Mouse (Mus musculus) frontal cortex, postnatal 10 days (tissue): ENCODE results near the gene Rarb.
A peak's percentile ranks its signal among the peaks of the same experiment; 100 is the strongest.
"Not testable (repeated sequence)": the region's sequence is repeated elsewhere in the genome, so short reads cannot be mapped to it uniquely, and the experiment has no call there.

Experiments
- DNase-seq, 2 experiments: peaks; one replicate each; pipeline ENCODE4 v3.0.0; 2022; ENCODE audit warnings: low spot score in 2 of 2, mixed read lengths in 1 of 2

Rarb gene

DNA sequence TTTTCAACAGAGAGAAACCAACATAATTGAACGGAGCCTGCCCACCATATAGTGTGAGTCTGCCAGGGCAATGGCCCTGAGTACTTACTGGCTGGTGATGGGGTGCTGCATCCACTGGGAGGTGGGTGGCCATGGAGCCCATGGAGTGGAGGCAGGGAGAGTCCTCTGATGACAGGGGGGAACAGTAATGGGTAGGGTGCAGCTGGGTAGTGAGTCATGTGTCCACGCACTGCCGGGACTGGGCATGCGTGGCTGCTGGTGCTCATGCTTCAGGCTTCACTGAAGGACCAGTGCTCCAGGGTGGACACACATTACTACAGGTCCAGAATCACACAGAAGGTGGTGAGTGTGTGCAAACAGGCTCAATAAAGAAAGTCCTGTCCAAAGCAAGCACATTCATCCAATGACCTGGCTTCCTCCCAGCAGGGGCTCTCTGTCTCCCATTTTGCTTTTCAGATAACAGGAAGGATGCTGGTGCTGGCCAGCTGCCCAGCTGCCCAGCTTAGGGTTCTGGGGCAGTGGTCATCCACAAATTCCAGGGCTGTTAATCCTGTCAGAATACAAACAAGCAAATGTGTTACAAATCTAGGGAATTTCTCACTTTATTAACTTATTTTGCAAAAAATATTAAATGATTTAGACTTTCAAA, at the start of gene Rarb:
Gene Rarb, minus strand, starts transcription at position 555 of the 649 bp plus-strand sequence.
- DNase-seq = no peak

DNA sequence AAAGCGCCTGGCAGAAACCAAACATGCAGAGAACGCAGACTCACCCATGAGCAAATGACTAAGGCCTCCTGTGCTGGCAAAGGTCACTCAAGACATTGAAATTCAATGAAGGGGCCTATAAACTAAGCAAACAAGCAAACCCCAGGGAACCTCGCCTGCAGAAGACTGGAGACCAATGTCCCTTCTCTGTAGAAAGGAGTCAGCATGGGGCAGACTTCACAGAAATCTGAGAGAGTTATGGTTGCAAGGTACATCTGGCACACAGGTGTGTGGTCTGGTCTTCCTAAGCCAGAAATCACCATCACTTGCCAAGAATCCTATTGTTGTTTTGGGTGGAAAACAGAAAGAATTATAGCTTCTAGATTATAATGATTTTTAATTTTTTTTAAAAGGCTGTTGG, 23.1 kb upstream of the Rarb start:
- DNase-seq = no peak

DNA sequence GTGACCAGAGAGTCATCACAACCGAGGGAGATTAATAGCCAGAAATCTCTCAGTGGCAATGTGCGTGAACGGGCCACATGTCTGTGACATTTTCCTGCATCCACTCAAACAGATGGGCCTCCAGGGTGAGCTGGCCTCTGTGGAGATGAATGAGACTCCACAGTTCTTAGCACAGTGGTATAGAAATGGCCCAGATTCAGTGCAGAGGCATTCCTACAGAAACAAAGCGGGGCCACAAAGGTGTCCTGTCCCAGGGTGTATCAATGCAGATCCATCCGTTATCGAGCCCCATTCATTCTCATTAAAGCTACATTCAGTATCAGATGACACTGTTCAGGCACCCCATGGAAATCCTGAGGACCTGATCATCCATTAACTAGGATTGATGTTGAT, 22.6 kb upstream of the Rarb start:
- no peak for DNase-seq

DNA sequence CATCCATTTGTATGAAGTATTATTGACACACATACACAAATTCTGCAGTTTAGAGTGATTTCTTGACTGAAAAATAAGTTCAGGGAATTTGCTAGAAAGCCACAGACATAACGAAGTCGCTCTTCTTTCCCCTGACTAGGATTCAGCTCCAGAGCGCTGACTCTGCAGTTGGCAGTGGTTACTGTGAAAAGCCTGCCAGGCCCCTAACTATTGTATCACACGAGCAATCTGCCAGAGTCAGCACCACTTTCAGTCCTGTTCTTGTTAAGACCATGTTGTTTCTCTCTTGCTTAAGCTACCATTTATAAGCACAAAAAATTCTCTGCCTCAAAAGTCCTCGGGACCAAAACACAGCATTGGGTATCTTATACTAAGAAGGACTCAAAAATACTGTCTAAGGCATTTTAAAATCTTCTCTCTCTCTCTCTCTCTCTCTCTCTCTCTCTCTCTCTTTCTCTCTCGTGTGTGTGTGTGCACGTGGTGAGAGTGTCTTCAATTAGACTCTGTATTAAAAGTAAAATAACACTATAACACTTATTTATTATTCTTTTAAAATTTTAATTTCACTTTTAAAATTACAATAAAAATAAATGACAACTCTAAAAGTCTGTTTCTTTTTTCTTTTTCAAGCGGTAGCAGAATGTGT, 22.1 kb upstream of the Rarb start:
- DNase-seq = peak in 1 of 2 experiments; percentile 33

DNA sequence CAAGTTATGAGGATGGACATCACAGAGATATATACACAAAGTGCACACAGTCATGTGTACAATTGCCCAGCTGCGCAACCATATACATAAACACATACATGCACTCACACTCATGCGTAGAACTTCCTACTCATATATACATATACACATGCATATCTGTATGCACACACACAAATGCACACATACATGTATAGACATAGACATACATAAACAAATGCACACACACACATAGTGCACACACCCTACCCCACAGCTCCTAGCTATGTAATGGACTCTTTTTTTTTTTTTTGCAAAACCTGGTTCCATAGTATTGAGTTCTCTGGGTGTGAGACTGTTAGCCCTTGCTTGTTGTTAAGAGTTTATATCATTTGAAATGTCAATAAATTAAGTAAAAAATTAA, 21.2 kb upstream of the Rarb start:
- no peak for DNase-seq

DNA sequence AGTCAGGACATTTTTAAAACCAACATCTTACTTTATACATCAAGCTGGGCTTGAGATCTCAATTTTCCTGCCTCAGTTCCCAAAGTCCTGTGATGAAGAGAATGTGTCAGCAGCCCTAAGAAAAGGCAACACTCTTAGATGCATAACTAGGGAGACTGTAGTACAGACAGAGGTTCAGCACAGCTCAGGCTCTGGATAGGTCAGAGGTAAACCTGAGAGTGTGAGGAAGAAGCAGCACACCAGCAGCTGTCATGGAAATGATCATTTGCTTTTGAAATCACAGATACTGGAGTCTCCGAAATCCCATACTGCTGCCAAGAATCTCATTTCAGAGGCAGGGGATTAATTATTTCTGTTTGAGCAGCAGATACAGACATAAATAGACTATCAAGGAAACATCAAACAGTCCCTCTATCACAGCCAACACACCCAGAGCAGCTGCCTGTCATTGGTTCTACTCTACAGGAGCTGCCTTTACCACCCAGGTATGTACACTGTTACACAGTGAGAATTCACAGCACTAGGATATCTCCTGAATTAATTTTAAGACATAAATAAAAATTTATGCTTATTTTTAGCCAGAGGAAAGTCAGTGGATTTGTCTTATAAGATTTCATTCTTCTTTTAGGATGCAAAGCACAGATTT, 3.7 kb downstream of the Rarb start:
- no peak for DNase-seq

DNA sequence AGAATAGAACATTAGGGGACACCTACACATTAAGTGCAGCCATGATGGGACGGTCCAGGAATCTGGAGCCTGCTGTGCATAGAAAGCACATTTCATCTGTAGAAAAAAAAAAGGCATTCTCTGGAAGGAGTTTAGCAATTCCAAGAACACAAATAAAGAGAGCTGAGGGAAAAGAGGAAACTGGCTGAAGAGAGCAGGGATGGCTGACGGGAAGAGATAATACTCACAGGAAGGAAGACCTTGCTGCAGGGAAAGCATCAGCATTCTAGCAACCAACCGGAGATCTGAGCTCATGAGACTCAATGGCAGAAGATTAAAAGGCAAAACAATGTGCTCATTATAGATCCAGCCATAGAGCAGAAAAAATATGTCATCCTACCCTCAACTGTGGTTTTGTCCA, 12.8 kb downstream of the Rarb start:
- DNase-seq = no peak

DNA sequence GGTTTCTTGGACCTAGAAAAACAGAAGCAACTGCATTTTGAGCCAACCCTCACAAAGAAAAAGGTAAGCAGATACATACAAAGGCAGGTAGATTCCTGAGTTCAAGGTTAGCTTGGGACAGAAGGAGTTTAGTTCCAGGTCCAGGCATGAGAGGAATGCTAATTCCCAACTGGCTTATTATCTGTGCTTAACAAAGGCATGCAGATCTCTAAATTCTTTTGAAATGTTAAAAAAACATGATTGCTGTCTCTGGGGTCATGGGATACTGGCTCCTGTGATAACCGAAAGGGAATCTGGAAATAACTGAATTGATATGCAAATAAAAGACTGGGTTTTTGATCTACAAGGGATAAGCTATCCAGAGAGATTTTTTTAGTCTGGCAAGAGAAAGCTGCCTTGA, 28.8 kb downstream of the Rarb start:
- DNase-seq = no peak

DNA sequence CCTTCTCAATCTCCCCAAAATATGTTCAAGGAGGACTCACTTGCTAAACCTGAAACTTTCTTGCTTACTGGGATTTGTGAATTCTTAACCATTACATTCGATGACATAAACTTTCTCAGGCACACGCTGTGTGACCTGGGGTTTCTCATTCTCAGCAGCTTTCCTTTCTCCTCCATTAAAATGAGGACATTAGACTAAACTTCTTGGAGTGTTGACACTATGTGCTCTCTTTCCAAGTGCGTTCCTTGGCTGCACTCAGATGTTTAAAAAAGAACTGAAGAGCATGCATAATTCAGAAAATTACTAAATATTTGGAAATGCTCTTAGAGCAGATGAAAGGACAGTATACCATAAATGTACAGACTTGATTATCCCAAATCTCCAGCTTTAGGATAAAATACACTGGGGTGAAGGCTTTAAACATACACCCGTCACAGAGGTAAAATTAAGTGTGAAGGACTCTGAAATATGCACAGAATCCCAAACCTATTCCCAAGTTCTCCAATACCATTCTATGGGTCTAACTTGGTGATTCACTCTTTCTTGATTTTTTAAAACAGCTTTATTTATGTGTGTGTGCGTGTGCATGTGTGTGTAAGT, 36.9 kb downstream of the Rarb start:
- no peak for DNase-seq

DNA sequence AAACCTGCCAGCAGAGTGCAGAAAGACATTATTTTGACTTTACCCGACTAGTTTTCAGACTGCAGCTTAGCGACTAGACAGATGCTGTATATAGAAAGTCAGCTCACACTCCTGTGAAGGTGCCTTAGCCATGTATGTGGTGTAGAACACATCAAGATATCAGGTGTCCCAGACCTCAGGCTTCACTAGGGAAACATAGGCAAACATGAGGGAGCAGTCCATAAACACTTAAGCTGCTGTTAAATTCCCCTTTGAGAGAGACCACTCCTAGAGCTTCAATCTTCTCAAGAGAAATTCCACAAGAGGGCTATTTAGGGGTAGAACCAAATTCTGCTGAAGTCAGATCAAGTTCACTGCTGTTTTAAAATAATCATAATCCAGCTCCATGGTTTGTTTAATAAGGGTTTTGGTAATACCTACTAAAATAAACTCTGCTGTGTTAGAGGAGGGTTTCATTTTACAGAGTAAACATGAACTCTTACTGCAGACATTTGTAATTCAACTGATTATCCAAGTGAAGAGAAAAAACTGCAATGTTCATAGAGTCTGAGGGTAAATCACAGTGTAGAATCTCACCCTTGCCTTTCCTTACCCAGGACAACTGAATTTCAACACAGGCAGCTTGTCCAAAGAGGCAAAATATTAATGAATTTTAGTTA, 42.1 kb downstream of the Rarb start:
- no peak for DNase-seq

- DNase-seq = no peak
Measured at GRCm38 (mm10) chr14:16772927-16773326, 46.0 kb downstream of the Rarb start.

DNA sequence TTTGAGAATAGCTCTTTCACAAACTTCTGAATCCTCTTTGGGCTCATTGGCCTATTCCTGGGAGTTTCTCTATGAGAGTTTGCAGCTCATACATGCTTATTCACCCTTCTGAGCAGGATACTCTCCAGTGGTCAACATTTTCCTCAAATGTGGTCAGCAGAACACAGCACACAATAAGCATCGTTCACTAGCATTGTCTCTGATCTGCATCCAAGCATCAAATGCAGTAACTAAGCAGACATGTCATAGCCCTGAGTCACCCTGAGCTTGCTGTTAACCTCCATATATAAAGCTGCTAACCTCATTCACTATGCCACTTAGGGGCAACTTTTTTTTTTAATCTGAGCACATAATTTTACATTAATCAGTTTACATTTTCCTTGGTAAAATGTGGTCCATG, 53.1 kb downstream of the Rarb start:
- DNase-seq = no peak

DNA sequence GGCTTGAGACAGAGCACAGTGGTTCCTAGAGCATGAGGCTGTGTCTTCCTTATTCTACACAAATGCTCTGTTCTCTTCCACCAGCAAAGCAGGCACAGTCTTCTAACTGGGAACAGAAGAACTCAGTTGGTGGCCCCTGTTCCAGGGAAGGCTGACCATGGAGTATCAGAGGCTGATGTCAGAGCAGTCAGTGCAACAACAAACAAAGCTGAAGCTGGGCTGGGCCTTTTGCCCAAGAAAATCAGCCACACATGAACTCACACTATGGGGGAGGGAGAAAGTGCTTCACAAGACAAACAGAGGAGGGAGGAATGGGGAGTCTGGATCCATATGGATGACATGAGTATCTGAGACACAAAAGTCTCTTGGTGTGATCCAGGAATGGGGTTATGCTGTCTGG, 56.2 kb downstream of the Rarb start:
- DNase-seq = no peak

DNA sequence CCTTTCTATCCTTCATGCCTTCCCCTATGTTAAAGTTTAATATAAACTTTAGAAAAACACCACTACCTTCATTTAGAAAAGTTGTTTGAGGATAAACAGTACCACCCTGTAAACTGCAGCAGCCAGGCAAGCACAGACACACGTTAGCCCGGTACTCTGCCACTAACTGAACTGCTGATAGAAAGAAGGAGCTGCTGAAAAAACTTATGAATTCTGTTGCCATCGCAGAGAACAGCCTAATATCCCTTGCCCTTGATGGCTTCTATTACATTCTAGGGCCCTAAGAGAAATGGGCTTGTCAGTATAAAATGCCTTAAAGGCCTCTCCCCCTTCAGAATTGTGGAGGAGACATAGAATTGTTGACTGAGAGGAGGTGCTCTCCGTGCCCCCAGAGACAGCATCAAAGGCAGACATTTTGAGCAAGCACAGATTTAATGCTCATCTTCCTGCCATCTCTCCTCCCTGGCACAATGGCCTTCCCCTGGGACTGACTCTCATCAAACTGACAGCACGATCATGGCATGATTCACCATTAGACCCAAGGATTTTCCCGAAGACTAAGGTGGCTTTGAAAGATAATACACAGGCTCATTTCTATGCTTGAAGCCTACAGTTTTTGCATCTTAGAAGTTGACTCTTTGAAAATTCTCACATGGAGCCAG, 60.1 kb downstream of the Rarb start:
- no peak for DNase-seq

GRCm38 (mm10) chr14:16755601-16756000, 63.4 kb downstream of the Rarb start:
- DNase-seq = not testable (repeated sequence)

DNA sequence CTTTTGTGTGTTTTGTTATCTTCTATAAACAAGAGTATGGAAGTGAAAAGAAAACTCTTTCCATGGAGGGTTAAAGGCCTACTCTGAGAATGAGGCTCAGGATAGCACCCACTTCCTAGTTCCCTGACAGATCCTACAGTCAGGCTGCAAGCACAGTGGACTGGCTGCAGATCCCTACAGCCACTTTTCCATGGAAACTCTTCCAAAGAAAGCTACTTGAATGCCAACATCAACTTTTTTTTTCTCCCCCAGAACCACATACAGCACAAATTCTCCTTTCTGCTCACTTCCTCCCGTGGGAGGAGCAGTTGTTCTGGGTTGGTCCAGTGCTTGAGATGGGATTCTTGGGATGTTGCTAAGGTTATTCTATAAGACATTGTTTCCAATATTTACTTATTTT, 66.3 kb downstream of the Rarb start:
- no peak for DNase-seq

GRCm38 (mm10) chr14:16746982-16747578, 71.9 kb downstream of the Rarb start:
- no peak for DNase-seq

- DNase-seq = no peak
Measured at GRCm38 (mm10) chr14:16740982-16741739, 77.8 kb downstream of the Rarb start.

DNA sequence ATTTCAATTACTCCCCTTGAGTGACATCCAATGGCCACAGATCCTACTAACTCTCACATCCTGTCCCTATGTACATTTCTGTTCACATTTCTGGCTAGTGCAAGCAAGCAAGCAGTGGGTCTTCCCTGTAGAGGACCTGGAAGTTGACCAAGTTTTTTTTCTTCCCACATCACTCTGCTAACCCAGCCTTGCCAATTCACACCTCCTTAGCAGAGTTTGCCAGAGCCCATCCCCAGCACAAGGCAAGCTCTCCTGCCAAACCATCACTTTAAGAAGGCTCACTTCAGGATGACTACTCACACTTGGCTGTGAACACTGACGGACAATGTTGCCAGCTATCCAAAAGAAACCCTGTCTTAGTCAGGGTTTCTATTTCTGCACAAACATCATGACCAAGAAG, 80.4 kb downstream of the Rarb start:
- no peak for DNase-seq

GRCm38 (mm10) chr14:16737781-16738180, 81.2 kb downstream of the Rarb start:
- DNase-seq = no peak
